Mouse (Mus musculus) layer of hippocampus, adult 9-11 months (tissue): ENCODE data around the gene Xpot.

Experiments
- DNase-seq: peaks from one replicate; pipeline ENCODE4 v3.0.0; 2022

The Xpot gene

GRCm38 (mm10) chr10:121571511-121572147 is 54.5 kb downstream of the Xpot start:
- no peak for DNase-seq

GRCm38 (mm10) chr10:121571031-121571430 is 55.1 kb downstream of the Xpot start:
- no peak for DNase-seq

- no peak for DNase-seq
Measured at GRCm38 (mm10) chr10:121569796-121570195, 56.3 kb downstream of the Xpot start.

DNA sequence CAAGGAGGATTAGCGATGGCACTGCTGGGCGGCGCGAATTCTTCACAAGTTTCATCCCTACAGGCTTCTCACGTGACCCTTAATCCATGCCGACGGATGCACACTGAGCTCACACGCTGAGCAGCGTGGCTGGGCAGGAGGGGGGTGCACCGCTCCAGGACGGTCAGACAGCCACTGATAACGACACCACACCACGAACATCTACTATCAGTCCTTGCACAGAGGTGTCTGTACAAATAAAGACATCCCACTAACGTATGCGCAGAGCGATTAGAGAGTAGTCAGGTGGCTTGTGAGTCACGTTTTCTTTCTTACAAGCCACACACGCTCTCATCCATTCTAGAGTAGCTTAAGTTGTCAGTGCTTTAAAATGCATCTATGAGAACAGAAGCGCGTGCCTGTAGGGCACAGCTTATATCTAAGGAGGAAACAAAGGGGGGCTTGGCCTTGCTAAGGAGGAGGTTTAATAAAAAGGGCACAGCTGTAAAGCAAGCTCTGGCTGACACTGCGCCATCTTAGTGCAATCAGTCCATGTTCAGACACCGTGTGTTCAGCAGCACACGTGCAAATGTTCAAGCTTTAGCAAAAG is 57.0 kb downstream of the Xpot start:
- DNase-seq = no peak

GRCm38 (mm10) chr10:121568534-121568933 is 57.6 kb downstream of the Xpot start:
- no peak for DNase-seq

GRCm38 (mm10) chr10:121568026-121568425 is 58.1 kb downstream of the Xpot start:
- no peak for DNase-seq

- DNase-seq = no peak
Measured at GRCm38 (mm10) chr10:121564447-121564846, 61.7 kb downstream of the Xpot start.

DNA sequence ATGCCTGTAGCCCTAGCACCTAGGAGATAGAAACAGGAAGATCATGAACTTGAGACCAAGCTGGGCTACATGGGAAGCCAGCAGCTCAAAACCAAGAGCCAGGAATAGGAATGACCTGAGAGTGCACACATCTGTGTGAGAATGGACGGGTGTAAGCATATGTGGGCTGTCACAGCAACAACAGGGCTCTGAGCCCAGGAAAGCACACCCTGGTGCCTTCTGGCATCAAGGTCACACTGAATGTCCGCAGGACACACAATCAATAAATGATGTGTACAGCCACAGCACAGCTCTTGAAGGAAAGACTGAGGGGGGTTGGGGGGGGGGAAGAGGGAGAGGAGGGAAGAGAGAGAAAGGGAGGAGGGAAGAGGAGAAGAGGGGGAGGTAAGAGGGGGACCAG is 67.9 kb downstream of the Xpot start:
- DNase-seq = no peak

- DNase-seq = no peak
Measured at GRCm38 (mm10) chr10:121556263-121556662, 69.9 kb downstream of the Xpot start.

GRCm38 (mm10) chr10:121550334-121550733 is 75.8 kb downstream of the Xpot start:
- DNase-seq = no peak

DNA sequence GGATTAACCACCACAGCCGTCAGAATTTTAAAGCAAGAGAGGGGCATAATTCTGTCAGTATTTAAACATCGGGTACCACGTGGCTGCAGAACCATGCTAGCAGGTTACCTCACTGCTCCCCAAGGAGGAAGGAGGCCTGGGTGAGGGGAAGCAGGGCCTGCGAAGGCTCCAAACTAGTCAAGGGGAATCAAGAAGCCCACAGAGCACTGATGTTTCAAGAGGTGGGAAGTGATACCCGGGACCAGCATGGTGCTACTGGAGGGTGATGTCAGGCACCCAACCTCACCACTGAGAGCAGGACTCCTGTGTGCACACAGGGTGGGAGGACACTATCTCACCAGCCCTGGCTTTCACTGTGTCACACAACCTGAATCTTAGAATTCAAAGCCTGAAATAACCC is 76.5 kb downstream of the Xpot start:
- DNase-seq = no peak

DNA sequence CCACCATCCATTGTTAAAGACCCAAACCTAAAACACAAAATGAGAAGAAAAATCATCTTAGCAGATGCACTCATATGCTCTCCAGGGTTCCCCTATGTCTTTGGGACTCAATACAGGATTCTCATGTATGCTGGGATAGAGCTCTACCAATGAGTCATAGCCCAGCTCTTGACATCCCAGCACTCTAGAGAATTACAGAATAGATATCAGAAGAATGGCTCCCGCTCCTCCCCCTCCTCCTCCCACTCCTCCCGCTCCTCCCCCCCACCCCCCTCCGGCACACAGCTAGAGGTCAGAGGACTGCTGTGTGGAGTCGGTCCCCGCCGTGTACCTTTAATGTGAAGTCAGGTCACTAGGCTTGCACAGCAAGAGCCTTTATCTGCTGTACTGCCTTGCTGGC is 79.0 kb downstream of the Xpot start:
- no peak for DNase-seq

DNA sequence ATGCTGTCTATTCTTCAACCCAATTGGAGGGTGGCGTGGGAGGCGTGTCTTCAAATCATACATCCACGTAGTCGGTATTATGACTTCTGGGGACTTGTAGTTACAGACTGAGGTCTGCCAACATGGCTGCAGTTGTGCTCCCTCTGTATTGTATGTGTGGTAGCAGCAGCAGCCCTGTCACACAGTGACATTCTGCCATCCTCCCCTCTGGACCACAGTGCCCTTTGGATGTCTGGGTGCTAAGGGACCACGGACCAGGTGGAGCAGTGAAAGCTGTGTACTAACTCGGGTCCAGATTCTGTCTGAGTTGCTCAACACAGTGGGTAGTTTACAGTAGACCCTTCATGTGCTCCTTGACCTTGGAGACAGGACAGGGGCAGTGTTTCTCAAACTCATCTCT is 82.6 kb downstream of the Xpot start:
- DNase-seq = no peak

GRCm38 (mm10) chr10:121542156-121542555 is 84.0 kb downstream of the Xpot start:
- DNase-seq = no peak
